Mouse (Mus musculus) olfactory bulb, adult 2 months (tissue): ENCODE measurements around the gene Grip1. TPM values are rescaled to one million over a fixed set of nuclear protein-coding genes. Genes with fewer than 3 reads are reported as not detected.
A peak's percentile ranks its signal among the peaks of the same experiment; 100 is the strongest.

Experiments used
- H3K27ac ChIP-seq: fragments of 200-500 bp; 2 replicates; pipeline ENCODE4 v1.5.1; 2012; ENCODE audit warnings: low read depth, low read length; ENCODE audit not compliant: insufficient read depth
- H3K4me1 ChIP-seq: fragments of 200-500 bp; 2 replicates; pipeline ENCODE4 v1.6.1; 2012; ENCODE audit warnings: low read length; ENCODE audit not compliant: control insufficient read depth, insufficient read depth
- H3K4me3 ChIP-seq: fragments of 200-500 bp; 2 replicates; pipeline ENCODE4 v1.5.1; 2012; ENCODE audit warnings: mild to moderate bottlenecking, low read depth, low read length, moderate library complexity; ENCODE audit not compliant: insufficient read depth
- CTCF ChIP-seq: fragments of 200-500 bp; IDR thresholded peaks from 2 replicates; pipeline ENCODE4 v1.5.1; 2012; ENCODE audit warnings: low read depth, mild to moderate bottlenecking, low read length, moderate library complexity; ENCODE audit not compliant: insufficient read depth
- POLR2A ChIP-seq: fragments of 200-500 bp; IDR thresholded peaks from 2 replicates; pipeline ENCODE4 v1.6.1; 2012; ENCODE audit warnings: mild to moderate bottlenecking, low read depth, low read length, moderate library complexity; ENCODE audit not compliant: insufficient read depth
- WGBS: fragments of 180-500 bp; shearing (Covaris S2); methylation state at CpG from one replicate; pipeline ENCODE4 v1.1.7; 2018; 5-methylcytosine and 5-hydroxymethylcytosine counted together
- polyA plus RNA-seq: library from polyadenylated mRNA; stranded (reverse); fragments of >200 nt; gene quantifications from 2 replicates; pipeline ENCODE4 v1.2.4, GENCODE M21; 2012; ENCODE audit warnings: low replicate concordance; ENCODE audit not compliant: missing spikeins, insufficient read depth, insufficient read length

Gene Grip1
- polyA plus RNA-seq, 1 experiment, result not detected

DNA sequence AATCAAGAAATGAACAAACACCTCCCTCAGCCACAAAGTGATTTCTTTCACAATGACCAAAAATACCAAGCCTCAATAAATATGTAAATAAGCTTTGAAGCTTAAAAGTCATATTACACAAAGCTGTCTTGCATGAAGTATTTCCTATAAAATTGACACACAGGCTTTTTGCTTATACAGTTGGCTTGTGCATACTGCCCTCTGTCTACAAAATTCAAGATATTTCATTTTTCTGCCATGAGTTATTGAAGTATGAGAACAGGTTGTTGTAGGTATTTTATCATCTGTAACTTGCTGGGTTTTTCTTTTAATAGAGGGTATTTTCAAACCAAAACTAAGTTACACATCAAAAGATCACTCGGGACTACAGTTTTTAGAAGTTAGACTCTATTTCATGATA, 326.0 kb downstream of the Grip1 start:
- 95% methylated on average over 1 of the region's 1 CpGs for WGBS
- no peak overlapping the region for H3K4me3 ChIP-seq
- no peaks in the 10 kb centered on the region for H3K4me1 ChIP-seq
- no peak overlapping the region for H3K27ac ChIP-seq
- TF ChIP-seq POLR2A, result no peak
- no peak for TF ChIP-seq CTCF

DNA sequence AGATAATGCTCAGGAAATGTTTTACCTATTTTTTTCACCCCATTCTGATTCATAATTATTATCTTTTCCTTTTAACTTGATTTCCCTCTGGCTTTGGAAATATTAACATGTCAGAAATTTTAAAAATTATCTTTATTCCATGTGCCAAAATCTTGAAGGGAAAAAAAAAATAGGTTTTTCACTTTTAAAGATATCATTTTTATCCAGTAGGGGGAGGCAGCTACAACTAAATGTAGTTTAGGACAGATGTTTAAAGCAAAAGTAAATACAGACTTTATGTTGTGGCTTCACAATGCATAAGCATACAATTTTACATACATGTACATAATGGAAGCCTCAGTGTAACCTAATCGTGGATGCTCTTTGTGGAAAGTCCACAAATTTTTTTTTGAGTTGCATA, 336.9 kb downstream of the Grip1 start:
- 64% methylated on average over 1 of the region's 1 CpGs for WGBS
- TF ChIP-seq CTCF (no peak), POLR2A (no peak)
- Histone ChIP-seq H3K4me3 (no peak overlapping the region), H3K27ac (no peak overlapping the region), H3K4me1 (0 out of 2 replicates have a peak, but pooled peaks cover 2% of the 10 kb centered on the region)

DNA sequence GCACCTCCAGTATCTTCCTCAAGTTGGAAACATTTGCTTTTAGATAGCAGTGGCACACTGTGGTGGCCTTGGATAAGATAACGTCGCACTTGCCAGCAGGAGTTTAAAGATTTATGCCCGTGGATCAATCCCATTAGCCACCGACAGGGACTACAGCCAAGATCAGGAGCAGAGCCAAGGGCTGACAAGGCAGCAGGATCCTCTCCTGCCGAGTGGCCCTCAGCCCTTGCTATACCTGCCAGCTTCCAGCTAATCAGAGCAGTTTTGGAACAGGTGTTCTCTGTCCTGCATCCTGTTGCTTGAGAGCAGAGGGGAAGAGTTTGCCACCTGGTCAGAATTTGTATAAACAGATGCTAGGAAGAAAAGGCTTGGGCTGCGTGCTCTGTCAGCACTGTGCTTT, 348.8 kb downstream of the Grip1 start:
- peaks cover 13% of the 10 kb centered on the region; the same call in 1 of the 2 replicates for H3K4me1 ChIP-seq
- H3K27ac ChIP-seq, result no peak overlapping the region
- 64% methylated on average over 6 of the region's 6 CpGs for WGBS
- TF ChIP-seq POLR2A (no peak), CTCF (no peak)
- no peak overlapping the region for H3K4me3 ChIP-seq

DNA sequence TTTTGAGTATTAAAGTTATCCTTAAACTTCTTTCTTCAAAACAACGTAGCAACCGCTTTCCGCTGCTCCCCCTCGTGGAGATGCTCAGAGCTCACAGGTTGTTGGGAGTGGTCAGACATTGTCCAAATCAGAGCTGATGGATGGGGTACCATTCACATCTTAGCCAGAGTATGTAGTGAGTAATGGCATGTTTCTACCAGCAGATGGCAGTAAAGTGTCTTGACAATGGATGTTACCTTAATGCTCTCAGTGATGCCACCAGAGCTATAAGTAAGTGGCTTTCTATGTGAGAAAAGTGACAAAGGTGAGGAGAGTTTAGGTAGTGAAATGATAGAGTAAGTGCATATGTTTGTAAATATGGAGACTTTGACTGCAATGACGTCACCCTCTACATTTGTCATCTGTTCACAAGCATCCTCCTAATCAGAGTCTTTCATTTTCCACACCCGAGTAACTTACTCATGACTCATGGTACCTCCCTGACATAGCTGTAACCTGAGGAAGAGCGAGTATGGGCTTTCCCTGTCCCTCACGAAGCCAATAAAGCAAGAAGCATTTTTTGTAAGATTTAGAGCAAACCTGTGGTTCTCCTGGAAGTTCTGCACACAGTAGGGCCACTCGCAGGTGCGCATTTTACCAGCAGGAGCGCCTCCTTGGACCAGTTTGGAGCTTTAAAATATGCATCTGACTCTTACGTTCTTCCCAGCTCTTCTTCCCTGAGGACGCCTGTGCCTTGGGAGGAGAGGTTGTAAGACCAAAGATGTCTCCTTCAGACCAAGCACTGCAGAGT, 350.2 kb downstream of the Grip1 start:
- H3K27ac ChIP-seq, result no peak overlapping the region
- no peak overlapping the region for H3K4me3 ChIP-seq
- 45% methylated on average over 13 of the region's 13 CpGs for WGBS
- TF ChIP-seq CTCF (peak; percentile 37; the same call in 1 of the 2 replicates), POLR2A (no peak)
- H3K4me1 ChIP-seq, result peaks cover 13% of the 10 kb centered on the region; the same call in 1 of the 2 replicates

DNA sequence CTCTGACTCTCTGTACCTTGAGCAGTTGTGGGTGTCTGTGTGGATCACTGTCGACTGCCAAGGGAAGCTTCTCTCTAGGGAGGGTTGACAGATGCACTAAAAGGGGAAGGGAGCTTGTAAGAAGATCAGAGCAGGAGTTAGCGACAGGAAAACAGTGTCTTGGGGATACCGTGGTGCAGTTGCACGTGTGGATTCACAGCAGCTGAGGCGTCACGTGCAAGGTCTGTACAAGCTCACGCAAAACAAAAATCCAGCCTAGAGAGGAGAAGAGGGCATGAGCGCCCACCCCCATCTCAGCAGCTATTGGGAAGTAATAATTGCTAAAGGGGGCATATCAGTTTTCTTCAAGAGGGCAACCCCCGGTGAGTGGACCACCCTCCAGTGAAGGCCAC, 350.8 kb downstream of the Grip1 start:
- no peak overlapping the region for H3K4me3 ChIP-seq
- peaks cover 13% of the 10 kb centered on the region; the same call in 1 of the 2 replicates for H3K4me1 ChIP-seq
- WGBS, result 60% methylated on average over 9 of the region's 9 CpGs

GRCm38 (mm10) chr10:119805082-119805481, 351.5 kb downstream of the Grip1 start:
- no peak for TF ChIP-seq CTCF
- no peak for TF ChIP-seq POLR2A
- no peak overlapping the region for H3K27ac ChIP-seq
- 78% methylated on average over 7 of the region's 7 CpGs for WGBS

More for the DNA sequence above, 350.8 kb downstream of the Grip1 start:
- H3K27ac ChIP-seq, result no peak overlapping the region
- no peak for TF ChIP-seq CTCF
- no peak for TF ChIP-seq POLR2A

DNA sequence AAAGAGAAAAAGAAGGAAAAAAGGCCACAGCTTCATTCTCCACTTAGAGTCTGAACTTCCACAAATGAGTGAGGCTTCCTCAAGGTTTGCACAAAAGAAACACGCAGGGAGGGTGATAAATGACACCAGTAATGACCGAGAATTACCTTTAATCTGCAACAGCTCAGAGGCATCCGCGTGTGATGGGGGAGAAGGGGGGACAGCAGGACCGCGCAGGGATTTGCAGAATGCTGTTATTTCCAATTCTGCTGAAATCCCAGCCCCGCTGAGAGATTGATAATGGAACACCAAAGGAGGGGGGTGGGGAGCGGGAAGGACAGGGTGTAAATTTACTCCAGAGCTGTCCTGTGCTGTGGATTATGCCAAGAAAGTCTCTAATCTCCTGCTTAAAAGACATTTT, 352.5 kb downstream of the Grip1 start:
- H3K4me3 ChIP-seq, result no peak overlapping the region
- peaks cover 21% of the 10 kb centered on the region for H3K4me1 ChIP-seq
- H3K27ac ChIP-seq, result no peak overlapping the region
- TF ChIP-seq CTCF (no peak), POLR2A (no peak)
- WGBS, result 65% methylated on average over 8 of the region's 8 CpGs

More at GRCm38 (mm10) chr10:119805082-119805481, 351.5 kb downstream of the Grip1 start:
- Histone ChIP-seq H3K4me3 (no peak overlapping the region), H3K4me1 (peaks cover 15% of the 10 kb centered on the region; the same call in 1 of the 2 replicates)

- TF ChIP-seq POLR2A, result no peak
- TF ChIP-seq CTCF, result no peak
- Histone ChIP-seq H3K4me3 (no peak overlapping the region), H3K4me1 (peaks cover 17% of the 10 kb centered on the region), H3K27ac (no peak overlapping the region)
- 92% methylated on average over 5 of the region's 5 CpGs for WGBS
Measured at GRCm38 (mm10) chr10:119808384-119808783, 354.8 kb downstream of the Grip1 start.

DNA sequence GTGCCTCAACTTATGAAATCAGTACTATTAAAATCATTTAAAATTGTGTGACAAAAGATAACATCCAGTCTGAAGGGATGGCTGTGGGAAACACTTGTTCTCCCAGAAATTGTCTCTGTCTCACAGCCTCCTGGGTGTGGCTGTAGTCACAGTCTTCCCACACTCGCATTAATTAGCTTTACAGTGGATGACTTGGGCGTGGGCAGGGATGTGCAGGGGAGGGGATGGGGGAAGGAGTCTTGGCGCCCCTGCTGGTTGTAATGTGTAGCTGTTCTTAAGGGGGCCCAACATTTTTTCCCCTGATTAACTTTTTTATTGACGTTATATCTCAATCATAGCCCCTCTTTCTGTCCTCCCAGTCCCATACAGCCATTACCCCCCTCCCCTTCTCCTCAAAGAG, 360.5 kb downstream of the Grip1 start:
- Histone ChIP-seq H3K27ac (no peak overlapping the region), H3K4me3 (no peak overlapping the region), H3K4me1 (peaks cover 25% of the 10 kb centered on the region)
- 43% methylated on average over 4 of the region's 4 CpGs for WGBS
- TF ChIP-seq POLR2A (no peak), CTCF (no peak)
